Mouse (Mus musculus): Measurements from ENCODE around the gene Lnpep. TPM values are rescaled to one million over a fixed set of nuclear protein-coding genes. Genes with fewer than 3 reads are reported as not detected.
A peak's percentile ranks its signal among the peaks of the same experiment; 100 is the strongest.

The Lnpep gene
- 15.6 and 18.1 TPM in 2 replicates for polyA plus RNA-seq (2014; fragmentation: Nextera tagmentation; extraction: Ambion mirVana)

- H3K27ac ChIP-seq (replicated peaks in 1 of 2; ENCODE audit: control insufficient read depth in 1 of 2, insufficient read depth in 1 of 2, low read depth in 2 of 2, low read length in 2 of 2) = peak within 1 kb of the TSS; percentile 100
- peak within 1 kb of the TSS; percentile 96 for H3K9ac ChIP-seq (ENCODE audit: low read length)
- ATAC-seq (ENCODE audit: insufficient number of reproducible peaks, insufficient read depth, low FRiP score, low read depth) = peak; percentile 89
- H3K36me3 ChIP-seq (ENCODE audit: control insufficient read depth, insufficient read depth, low read length) = no peaks in the 10 kb centered on the region
- WGBS = under 1% methylated on average over 44 of the region's 44 CpGs
- peak within 1 kb of the TSS; percentile 81 for H3K4me2 ChIP-seq (ENCODE audit: low read length)
- no peaks in the 10 kb centered on the region for H3K27me3 ChIP-seq (ENCODE audit: control insufficient read depth, insufficient read depth, low read length)
- H3K4me1 ChIP-seq (ENCODE audit: control insufficient read depth in 2 of 2, insufficient read depth in 2 of 2, low read length in 2 of 2) = peaks cover 2 to 17% of the 10 kb centered on the region in 2 experiments; a peak in 3 of 4 replicates
- H3K4me3 ChIP-seq (ENCODE audit: control insufficient read depth in 1 of 2, insufficient read depth in 1 of 2, low read depth in 1 of 2, low read length in 2 of 2) = peak within 1 kb of the TSS; percentile 94 to 100
- no peaks in the 10 kb centered on the region for H3K9me3 ChIP-seq (ENCODE audit: control insufficient read depth, low read length)
Measured at GRCm38 (mm10) chr17:17624957-17625586, at the start of gene Lnpep. Gene Lnpep (minus strand): TSS chr17:17625050.

- H3K4me2 ChIP-seq (ENCODE audit: low read length) = peak overlapping the region; percentile 41; the same call in 1 of the 2 replicates
- no peak overlapping the region for H3K27ac ChIP-seq (replicated peaks in 1 of 2; ENCODE audit: control insufficient read depth in 1 of 2, insufficient read depth in 1 of 2, low read depth in 2 of 2, low read length in 2 of 2)
- H3K4me1 ChIP-seq (ENCODE audit: control insufficient read depth in 2 of 2, insufficient read depth in 2 of 2, low read length in 2 of 2) = no peaks in the 10 kb centered on the region; a peak in 1 of 4 replicates
- WGBS = 30% methylated on average over 2 of the region's 2 CpGs
- H3K27me3 ChIP-seq (ENCODE audit: control insufficient read depth, insufficient read depth, low read length) = no peaks in the 10 kb centered on the region
- no peaks in the 10 kb centered on the region for H3K9me3 ChIP-seq (ENCODE audit: control insufficient read depth, low read length)
- no peak overlapping the region for H3K9ac ChIP-seq (ENCODE audit: low read length)
- H3K36me3 ChIP-seq (ENCODE audit: control insufficient read depth, insufficient read depth, low read length) = no peaks in the 10 kb centered on the region
- ATAC-seq (ENCODE audit: insufficient number of reproducible peaks, insufficient read depth, low FRiP score, low read depth) = no peak
- no peak overlapping the region for H3K4me3 ChIP-seq (ENCODE audit: control insufficient read depth in 1 of 2, insufficient read depth in 1 of 2, low read depth in 1 of 2, low read length in 2 of 2)
Measured at GRCm38 (mm10) chr17:17655829-17656176, 31.0 kb upstream of the Lnpep start.

- H3K36me3 ChIP-seq (ENCODE audit: control insufficient read depth, insufficient read depth, low read length) = no peaks in the 10 kb centered on the region
- H3K4me1 ChIP-seq (ENCODE audit: control insufficient read depth in 2 of 2, insufficient read depth in 2 of 2, low read length in 2 of 2) = no peaks in the 10 kb centered on the region; a peak in 1 of 4 replicates
- peak overlapping the region; percentile 0 to 4; a peak in 1 of 4 replicates for H3K4me3 ChIP-seq (ENCODE audit: control insufficient read depth in 1 of 2, insufficient read depth in 1 of 2, low read depth in 1 of 2, low read length in 2 of 2)
- no peak for ATAC-seq (ENCODE audit: insufficient number of reproducible peaks, insufficient read depth, low FRiP score, low read depth)
- 9% methylated on average over 10 of the region's 10 CpGs for WGBS
- no peak overlapping the region for H3K9ac ChIP-seq (ENCODE audit: low read length)
- H3K27me3 ChIP-seq (ENCODE audit: control insufficient read depth, insufficient read depth, low read length) = no peaks in the 10 kb centered on the region
- peak overlapping the region; percentile 41 for H3K4me2 ChIP-seq (ENCODE audit: low read length)
- no peaks in the 10 kb centered on the region for H3K9me3 ChIP-seq (ENCODE audit: control insufficient read depth, low read length)
- no peak overlapping the region for H3K27ac ChIP-seq (replicated peaks in 1 of 2; ENCODE audit: control insufficient read depth in 1 of 2, insufficient read depth in 1 of 2, low read depth in 2 of 2, low read length in 2 of 2)
Measured at GRCm38 (mm10) chr17:17654997-17655828, 30.4 kb upstream of the Lnpep start.

GRCm38 (mm10) chr17:17652570-17652969, 27.7 kb upstream of the Lnpep start:
- WGBS = 73% methylated on average over 4 of the region's 4 CpGs
- Histone ChIP-seq H3K36me3 (ENCODE audit: control insufficient read depth, insufficient read depth, low read length) (no peaks in the 10 kb centered on the region), H3K4me3 (ENCODE audit: control insufficient read depth in 1 of 2, insufficient read depth in 1 of 2, low read depth in 1 of 2, low read length in 2 of 2) (no peak overlapping the region), H3K27me3 (ENCODE audit: control insufficient read depth, insufficient read depth, low read length) (no peaks in the 10 kb centered on the region), H3K4me1 (ENCODE audit: control insufficient read depth in 2 of 2, insufficient read depth in 2 of 2, low read length in 2 of 2) (no peaks in the 10 kb centered on the region; a peak in 1 of 4 replicates), H3K27ac (replicated peaks in 1 of 2; ENCODE audit: control insufficient read depth in 1 of 2, insufficient read depth in 1 of 2, low read depth in 2 of 2, low read length in 2 of 2) (no peak overlapping the region), H3K4me2 (ENCODE audit: low read length) (no peak overlapping the region), H3K9ac (ENCODE audit: low read length) (no peak overlapping the region), H3K9me3 (ENCODE audit: control insufficient read depth, low read length) (no peaks in the 10 kb centered on the region)
- ATAC-seq (ENCODE audit: insufficient number of reproducible peaks, insufficient read depth, low FRiP score, low read depth) = no peak

GRCm38 (mm10) chr17:17645738-17646137, 20.9 kb upstream of the Lnpep start:
- H3K9ac ChIP-seq (ENCODE audit: low read length) = no peak overlapping the region

GRCm38 (mm10) chr17:17637387-17637786, 12.5 kb upstream of the Lnpep start:
- no peak overlapping the region for H3K9ac ChIP-seq (ENCODE audit: low read length)
- no peaks in the 10 kb centered on the region for H3K36me3 ChIP-seq (ENCODE audit: control insufficient read depth, insufficient read depth, low read length)
- no peak overlapping the region for H3K27ac ChIP-seq (replicated peaks in 1 of 2; ENCODE audit: control insufficient read depth in 1 of 2, insufficient read depth in 1 of 2, low read depth in 2 of 2, low read length in 2 of 2)
- H3K4me2 ChIP-seq (ENCODE audit: low read length) = no peak overlapping the region
- no peaks in the 10 kb centered on the region for H3K9me3 ChIP-seq (ENCODE audit: control insufficient read depth, low read length)
- no peak overlapping the region for H3K4me3 ChIP-seq (ENCODE audit: control insufficient read depth in 1 of 2, insufficient read depth in 1 of 2, low read depth in 1 of 2, low read length in 2 of 2)
- 71% methylated on average over 3 of the region's 3 CpGs for WGBS
- H3K27me3 ChIP-seq (ENCODE audit: control insufficient read depth, insufficient read depth, low read length) = no peaks in the 10 kb centered on the region
- H3K4me1 ChIP-seq (ENCODE audit: control insufficient read depth in 2 of 2, insufficient read depth in 2 of 2, low read length in 2 of 2) = no peaks in the 10 kb centered on the region
- ATAC-seq (ENCODE audit: insufficient number of reproducible peaks, insufficient read depth, low FRiP score, low read depth) = no peak

More at GRCm38 (mm10) chr17:17645738-17646137, 20.9 kb upstream of the Lnpep start:
- no peaks in the 10 kb centered on the region for H3K4me1 ChIP-seq (ENCODE audit: control insufficient read depth in 2 of 2, insufficient read depth in 2 of 2, low read length in 2 of 2)
- H3K4me2 ChIP-seq (ENCODE audit: low read length) = no peak overlapping the region
- no peak overlapping the region for H3K27ac ChIP-seq (replicated peaks in 1 of 2; ENCODE audit: control insufficient read depth in 1 of 2, insufficient read depth in 1 of 2, low read depth in 2 of 2, low read length in 2 of 2)
- no peaks in the 10 kb centered on the region for H3K36me3 ChIP-seq (ENCODE audit: control insufficient read depth, insufficient read depth, low read length)
- no peaks in the 10 kb centered on the region for H3K27me3 ChIP-seq (ENCODE audit: control insufficient read depth, insufficient read depth, low read length)
- no peaks in the 10 kb centered on the region for H3K9me3 ChIP-seq (ENCODE audit: control insufficient read depth, low read length)
- under 1% methylated on average over 3 of the region's 3 CpGs for WGBS
- no peak overlapping the region for H3K4me3 ChIP-seq (ENCODE audit: control insufficient read depth in 1 of 2, insufficient read depth in 1 of 2, low read depth in 1 of 2, low read length in 2 of 2)
- no peak for ATAC-seq (ENCODE audit: insufficient number of reproducible peaks, insufficient read depth, low FRiP score, low read depth)

- Histone ChIP-seq H3K4me3 (ENCODE audit: control insufficient read depth in 1 of 2, insufficient read depth in 1 of 2, low read depth in 1 of 2, low read length in 2 of 2) (no peak overlapping the region), H3K9ac (ENCODE audit: low read length) (no peak overlapping the region), H3K4me2 (ENCODE audit: low read length) (no peak overlapping the region), H3K9me3 (ENCODE audit: control insufficient read depth, low read length) (no peaks in the 10 kb centered on the region), H3K27ac (replicated peaks in 1 of 2; ENCODE audit: control insufficient read depth in 1 of 2, insufficient read depth in 1 of 2, low read depth in 2 of 2, low read length in 2 of 2) (no peak overlapping the region), H3K27me3 (ENCODE audit: control insufficient read depth, insufficient read depth, low read length) (no peaks in the 10 kb centered on the region), H3K4me1 (ENCODE audit: control insufficient read depth in 2 of 2, insufficient read depth in 2 of 2, low read length in 2 of 2) (no peaks in the 10 kb centered on the region), H3K36me3 (ENCODE audit: control insufficient read depth, insufficient read depth, low read length) (no peaks in the 10 kb centered on the region)
- 42% methylated on average over 3 of the region's 3 CpGs for WGBS
- no peak for ATAC-seq (ENCODE audit: insufficient number of reproducible peaks, insufficient read depth, low FRiP score, low read depth)
Measured at GRCm38 (mm10) chr17:17636147-17636546, 11.3 kb upstream of the Lnpep start.
